Mouse (Mus musculus) kidney, adult 2 months (tissue): ENCODE results near the gene Gucy2c.

Source experiments
- CTCF ChIP-seq: fragments of 200-500 bp; conservative IDR thresholded peaks from 2 replicates; pipeline ENCODE4 v1.5.1; 2011; ENCODE audit warnings: low read depth, mild to moderate bottlenecking, control low read depth, low read length, moderate library complexity, mixed read lengths; ENCODE audit not compliant: insufficient read depth, insufficient read length
- POLR2A ChIP-seq: fragments of 200-500 bp; IDR thresholded peaks from one replicate; pipeline ENCODE4 v1.6.1; 2011; ENCODE audit warnings: low read depth, low read length, control low read depth

DNA sequence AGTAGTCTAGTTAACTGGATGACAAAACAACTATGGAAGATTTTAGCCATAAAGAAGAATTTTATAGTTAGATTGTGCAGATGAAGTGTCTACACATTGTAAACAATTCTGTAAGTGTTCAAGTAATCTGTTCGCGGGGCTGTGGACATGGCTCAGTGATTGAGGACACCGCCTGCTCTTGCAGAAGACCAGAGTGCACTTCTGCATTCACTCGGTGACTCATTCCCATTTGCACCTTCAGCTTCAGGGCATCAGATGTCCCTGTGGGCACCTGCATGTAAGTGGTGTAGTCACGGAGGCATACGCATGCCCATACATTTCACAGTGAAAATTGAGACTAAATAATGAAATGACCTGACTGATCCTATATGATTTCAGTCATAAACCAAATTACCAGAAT, 73.0 kb downstream of the Gucy2c start:
- no peak for TF ChIP-seq CTCF
- no peak for TF ChIP-seq POLR2A
